Mouse (Mus musculus) embryo, embryonic 10.5 days (tissue): Measurements from ENCODE around the gene Ntrk3.
A peak's percentile ranks its signal among the peaks of the same experiment; 100 is the strongest.

ENCODE experiments used
- DNase-seq: peaks from one replicate; pipeline ENCODE4 v3.0.0-alpha.2; 2015; ENCODE audit warnings: low spot score

Ntrk3 gene

GRCm38 (mm10) chr7:78221668-78222067 lies 516.1 kb downstream of the Ntrk3 start:
- peak; percentile 4 for DNase-seq

GRCm38 (mm10) chr7:78220949-78221348 lies 516.9 kb downstream of the Ntrk3 start:
- no peak for DNase-seq

GRCm38 (mm10) chr7:78190931-78191653 lies 546.7 kb downstream of the Ntrk3 start:
- peak; percentile 65 for DNase-seq

GRCm38 (mm10) chr7:78185578-78185977 lies 552.2 kb downstream of the Ntrk3 start:
- DNase-seq, result peak; percentile 13

GRCm38 (mm10) chr7:78183396-78183795 lies 554.4 kb downstream of the Ntrk3 start:
- no peak for DNase-seq

GRCm38 (mm10) chr7:78179996-78180665 lies 557.7 kb downstream of the Ntrk3 start:
- DNase-seq, result peak; percentile 59

GRCm38 (mm10) chr7:78172267-78172955 lies 565.4 kb downstream of the Ntrk3 start:
- DNase-seq, result no peak

GRCm38 (mm10) chr7:78165466-78165865 lies 572.3 kb downstream of the Ntrk3 start:
- DNase-seq, result peak; percentile 7

- DNase-seq, result no peak
Observed at GRCm38 (mm10) chr7:78157946-78158345, 579.9 kb downstream of the Ntrk3 start.

- DNase-seq, result peak; percentile 10
Observed at GRCm38 (mm10) chr7:78145251-78145650, 592.6 kb downstream of the Ntrk3 start.

- peak; percentile 18 for DNase-seq
Observed at GRCm38 (mm10) chr7:78144849-78145248, 593.0 kb downstream of the Ntrk3 start.

- DNase-seq, result no peak
Observed at GRCm38 (mm10) chr7:78129966-78130365, 607.8 kb downstream of the Ntrk3 start.
